Mouse (Mus musculus) ES-E14 (cell line): ENCODE data around the gene 4930522L14Rik.
"Not testable (repeated sequence)": the region's sequence is repeated elsewhere in the genome, so short reads cannot be mapped to it uniquely, and the experiment has no call there.

Experiments
- HCFC1 ChIP-seq: IDR thresholded peaks from 2 replicates; pipeline ENCODE4 v1.6.1; 2012; ENCODE audit warnings: low read length, inconsistent platforms, borderline replicate concordance; ENCODE audit not compliant: insufficient read depth
- ZNF384 ChIP-seq: IDR thresholded peaks from 2 replicates; pipeline ENCODE4 v1.6.1; 2012; ENCODE audit warnings: low read depth, low read length, inconsistent platforms

GRCm38 (mm10) chr5:109797017-109797416 lies 45.3 kb upstream of the 4930522L14Rik start:
- not testable (repeated sequence) for TF ChIP-seq HCFC1, ZNF384
